Mouse (Mus musculus) MEL (cell line): ENCODE measurements at regions not wholly inside any gene's neighbourhood (a gene's known extent, or its start where the extent isn't known, plus 50 kb on each side); places are given as distances from the start of the nearest gene placed in this dataset.

Experiments
- DNase-seq: peaks from one replicate; pipeline ENCODE4 v3.0.0; 2011; ENCODE audit warnings: low read depth, low spot score
- H3K27ac ChIP-seq: 2 replicates; pipeline ENCODE4 v1.5.1; 2012; ENCODE audit warnings: low read depth, mild to moderate bottlenecking, control low read depth, low read length, moderate library complexity; ENCODE audit not compliant: control insufficient read depth
- H3K27me3 ChIP-seq, 2 experiments: fragments of 150-350 bp in 1 of 2; sonication (generic) in 1 of 2; 2 replicates each; pipeline ENCODE4 v1.6.1; 2012; ENCODE audit warnings: low read length in 2 of 2, mild to moderate bottlenecking in 2 of 2, improper control_type of control experiment in 1 of 2, moderate library complexity in 1 of 2; ENCODE audit not compliant: insufficient read depth in 2 of 2, control insufficient read depth in 1 of 2
- H3K36me3 ChIP-seq, 2 experiments: 2 replicates each; pipeline ENCODE4 v1.6.1; 2012 to 2014; ENCODE audit warnings: low read length in 2 of 2, improper control_type of control experiment in 1 of 2, inconsistent platforms in 1 of 2, mild to moderate bottlenecking in 1 of 2; ENCODE audit not compliant: insufficient read depth in 2 of 2, control insufficient read depth in 1 of 2
- H3K4me1 ChIP-seq, 2 experiments: fragments of 150-350 bp in 1 of 2; sonication (generic) in 1 of 2; 2 replicates each; pipeline ENCODE4 v1.6.1; 2012; ENCODE audit warnings: low read length in 2 of 2, improper control_type of control experiment in 1 of 2, mild to moderate bottlenecking in 1 of 2; ENCODE audit not compliant: insufficient read depth in 2 of 2, control insufficient read depth in 1 of 2
- H3K4me3 ChIP-seq, 2 experiments: fragments of 150-350 bp in 1 of 2; sonication (generic) in 1 of 2; 2 replicates each; pipeline ENCODE4 v1.5.1; 2012; ENCODE audit warnings: low read depth in 2 of 2, low read length in 2 of 2, mild to moderate bottlenecking in 2 of 2, moderate library complexity in 2 of 2, control low read depth in 1 of 2, improper control_type of control experiment in 1 of 2; ENCODE audit not compliant: control insufficient read depth in 1 of 2, insufficient read depth in 1 of 2
- H3K79me2 ChIP-seq: 2 replicates; pipeline ENCODE4 v1.6.1; 2012; ENCODE audit warnings: mild to moderate bottlenecking, low read length, moderate library complexity; ENCODE audit not compliant: control insufficient read depth, poor library complexity, insufficient read depth
- H3K9ac ChIP-seq: 2 replicates; pipeline ENCODE4 v1.6.1; 2012; ENCODE audit warnings: low read depth, mild to moderate bottlenecking, control low read depth, low read length, moderate library complexity; ENCODE audit not compliant: control insufficient read depth, poor library complexity, severe bottlenecking
- H3K9me3 ChIP-seq: fragments of 150-350 bp; sonication (generic); replicated peaks from 2 replicates; pipeline ENCODE4 v1.6.1; 2012; ENCODE audit warnings: mild to moderate bottlenecking, low read length, improper control_type of control experiment, moderate library complexity; ENCODE audit not compliant: insufficient read depth
- CHD2 ChIP-seq: IDR thresholded peaks from 2 replicates; pipeline ENCODE4 v1.6.1; 2011; ENCODE audit warnings: low read length, improper control_type of control experiment
- E2F4 ChIP-seq: IDR thresholded peaks from 2 replicates; pipeline ENCODE4 v1.6.1; 2011; ENCODE audit warnings: low read depth, low read length, improper control_type of control experiment, borderline replicate concordance
- ELF1 ChIP-seq: IDR thresholded peaks from 2 replicates; pipeline ENCODE4 v1.6.1; 2014; ENCODE audit warnings: low read depth, mild to moderate bottlenecking, inconsistent platforms, low read length, improper control_type of control experiment, moderate library complexity
- EP300 ChIP-seq, 2 experiments: IDR thresholded peaks; 2 replicates each; pipeline ENCODE4 v1.6.1; 2011; ENCODE audit warnings: improper control_type of control experiment in 2 of 2, low read length in 2 of 2, low read depth in 1 of 2, mild to moderate bottlenecking in 1 of 2
- ETS1 ChIP-seq: IDR thresholded peaks from 2 replicates; pipeline ENCODE4 v1.6.1; 2012; ENCODE audit warnings: low read depth, mild to moderate bottlenecking, inconsistent platforms, low read length, improper control_type of control experiment, moderate library complexity
- GABPA ChIP-seq: IDR thresholded peaks from 2 replicates; pipeline ENCODE4 v1.6.1; 2012; ENCODE audit warnings: low read depth, mild to moderate bottlenecking, inconsistent platforms, low read length, improper control_type of control experiment, moderate library complexity
- GATA1 ChIP-seq: IDR thresholded peaks from 2 replicates; pipeline ENCODE4 v1.6.1; 2011; ENCODE audit warnings: low read depth, low read length, improper control_type of control experiment
- HCFC1 ChIP-seq: IDR thresholded peaks from 2 replicates; pipeline ENCODE4 v1.6.1; 2012; ENCODE audit warnings: low read depth, mild to moderate bottlenecking, inconsistent platforms, low read length, improper control_type of control experiment, moderate library complexity
- JUND ChIP-seq: IDR thresholded peaks from 2 replicates; pipeline ENCODE4 v1.6.1; 2011; ENCODE audit warnings: low read depth, mild to moderate bottlenecking, improper control_type of control experiment, low read length
- MAX ChIP-seq: IDR thresholded peaks from 2 replicates; pipeline ENCODE4 v1.6.1; 2011; ENCODE audit warnings: low read length, improper control_type of control experiment
- MYC ChIP-seq: IDR thresholded peaks from 2 replicates; pipeline ENCODE4 v1.6.1; 2011; ENCODE audit warnings: low read depth, mild to moderate bottlenecking, low read length, improper control_type of control experiment, moderate library complexity
- NELFE ChIP-seq: IDR thresholded peaks from 2 replicates; pipeline ENCODE4 v1.6.1; 2011; ENCODE audit warnings: low read depth, low read length, improper control_type of control experiment
- POLR2AphosphoS5 ChIP-seq: IDR thresholded peaks from 2 replicates; pipeline ENCODE4 v1.6.1; 2012; ENCODE audit warnings: low read depth, borderline replicate concordance, mild to moderate bottlenecking, inconsistent platforms, low read length, moderate library complexity, mixed read lengths
- SIN3A ChIP-seq: IDR thresholded peaks from 2 replicates; pipeline ENCODE4 v1.6.1; 2012; ENCODE audit warnings: low read length, improper control_type of control experiment, inconsistent platforms
- SMC3 ChIP-seq: IDR thresholded peaks from 2 replicates; pipeline ENCODE4 v1.6.1; 2011; ENCODE audit warnings: low read depth, low read length, improper control_type of control experiment
- TAL1 ChIP-seq: IDR thresholded peaks from 2 replicates; pipeline ENCODE4 v1.6.1; 2012; ENCODE audit warnings: mild to moderate bottlenecking, inconsistent platforms, low read length, moderate library complexity, mixed read lengths
- UBTF ChIP-seq: IDR thresholded peaks from 2 replicates; pipeline ENCODE4 v1.6.1; 2012; ENCODE audit warnings: low read depth, mild to moderate bottlenecking, inconsistent platforms, low read length, improper control_type of control experiment, moderate library complexity, borderline replicate concordance; ENCODE audit not compliant: insufficient read depth
- USF1 ChIP-seq: IDR thresholded peaks from 2 replicates; pipeline ENCODE4 v1.6.1; 2014; ENCODE audit warnings: low read depth, mild to moderate bottlenecking, inconsistent platforms, low read length, improper control_type of control experiment, moderate library complexity
- ZC3H11A ChIP-seq: IDR thresholded peaks from 2 replicates; pipeline ENCODE4 v1.6.1; 2012; ENCODE audit warnings: low read depth, mild to moderate bottlenecking, inconsistent platforms, low read length, improper control_type of control experiment
- ZNF384 ChIP-seq: IDR thresholded peaks from 2 replicates; pipeline ENCODE4 v1.6.1; 2012; ENCODE audit warnings: low read depth, mild to moderate bottlenecking, inconsistent platforms, low read length, improper control_type of control experiment

DNA sequence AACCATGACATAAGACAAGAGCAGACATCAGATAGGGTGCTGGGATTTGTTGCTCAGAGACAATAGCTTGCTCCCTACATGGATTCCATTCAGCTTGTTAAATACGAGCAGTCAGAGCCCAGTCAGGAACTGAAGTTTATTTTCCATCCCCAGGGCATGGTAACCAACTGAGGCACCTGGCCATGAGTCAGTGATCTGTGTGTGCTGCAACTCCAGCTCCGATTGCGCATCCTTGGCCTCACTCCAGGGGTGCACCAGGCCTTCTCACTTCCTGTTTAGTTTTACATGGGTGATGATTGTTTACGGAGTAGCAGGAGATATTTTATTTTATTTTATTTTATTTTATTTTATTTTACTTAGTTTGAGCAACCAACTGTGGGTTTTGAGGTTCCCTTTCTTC is 97.7 kb upstream of the Rpl34 start:
- Histone ChIP-seq H3K4me1 (no peaks in the 10 kb centered on the region), H3K4me3 (no peak overlapping the region), H3K9me3 (no peaks in the 10 kb centered on the region), H3K36me3 (no peaks in the 10 kb centered on the region), H3K27me3 (no peaks in the 10 kb centered on the region), H3K9ac (no peak overlapping the region), H3K79me2 (no peaks in the 10 kb centered on the region), H3K27ac (no peak overlapping the region)
- TF ChIP-seq SIN3A (no peak), TAL1 (no peak), ELF1 (no peak), HCFC1 (no peak), SMC3 (no peak), POLR2AphosphoS5 (no peak), ETS1 (no peak), GATA1 (no peak), MAX (no peak), UBTF (no peak), JUND (no peak), CHD2 (no peak)
- DNase-seq: no peak

- no peak overlapping the region for H3K9ac ChIP-seq
- H3K27ac ChIP-seq: no peak overlapping the region
- H3K79me2 ChIP-seq: no peaks in the 10 kb centered on the region
- H3K27me3 ChIP-seq: no peaks in the 10 kb centered on the region
- no peaks in the 10 kb centered on the region for H3K9me3 ChIP-seq
- TF ChIP-seq POLR2AphosphoS5 (no peak), ETS1 (no peak), EP300 (IDR thresholded peaks at IDR 0.05; ENCODE audit: low read depth in 1 of 2, low read length in 2 of 2) (no peak), TAL1 (no peak), ZNF384 (no peak), GABPA (no peak), E2F4 (no peak), ZC3H11A (no peak), NELFE (no peak), MYC (no peak), UBTF (no peak), USF1 (no peak)
- H3K36me3 ChIP-seq: no peaks in the 10 kb centered on the region
- H3K4me1 ChIP-seq: no peaks in the 10 kb centered on the region
- H3K4me3 ChIP-seq: no peak overlapping the region
- DNase-seq: no peak
Measured at GRCm38 (mm10) chr3:130827021-130827420, 96.8 kb upstream of the Rpl34 start.
